Mouse (Mus musculus): ENCODE data around the gene Cdsn.

Cdsn gene

DNA sequence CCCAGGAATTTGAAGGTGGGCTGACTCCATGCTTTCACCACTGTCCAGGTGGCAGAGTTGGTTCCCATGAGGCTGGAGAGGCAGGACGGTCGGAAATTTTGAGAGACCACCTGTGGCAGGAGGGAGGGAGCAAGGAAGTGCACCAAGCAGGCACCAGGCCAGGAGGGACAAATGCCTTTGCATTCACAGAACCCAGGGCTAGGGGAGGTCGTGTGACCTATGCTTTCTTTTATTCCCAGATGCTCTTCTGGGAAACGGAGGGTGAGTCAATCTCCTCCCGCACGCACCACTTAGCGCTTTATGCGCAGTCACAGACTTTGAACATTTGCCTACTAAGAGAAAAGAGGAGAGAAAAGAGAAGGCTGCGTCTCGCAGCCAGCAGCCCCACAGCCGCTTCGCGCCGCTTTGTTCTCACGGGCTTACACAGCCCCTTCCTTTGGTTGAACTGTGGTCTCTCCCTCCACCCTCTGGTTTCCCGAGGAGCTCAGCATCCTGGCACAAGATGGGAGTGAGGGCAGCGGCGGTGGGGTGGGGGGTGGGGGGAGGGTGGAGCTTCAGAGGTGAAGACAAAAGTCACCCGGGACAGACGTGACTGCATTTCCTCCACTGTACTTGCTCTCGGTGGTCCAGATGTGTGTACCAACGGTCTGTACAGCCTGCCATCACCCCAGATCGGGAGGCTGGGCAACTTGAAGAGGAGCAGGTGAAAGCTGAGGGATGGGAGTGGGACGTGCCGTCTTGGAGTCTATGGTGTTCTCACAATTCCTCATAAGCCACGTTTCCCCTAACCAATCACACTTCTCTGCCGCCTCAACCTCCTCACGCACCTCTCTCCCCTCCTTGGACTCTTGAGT is 17.4 kb downstream of the Cdsn start:
- no peak for DNase-seq (ENCODE audit: low spot score in 2 of 2)

DNA sequence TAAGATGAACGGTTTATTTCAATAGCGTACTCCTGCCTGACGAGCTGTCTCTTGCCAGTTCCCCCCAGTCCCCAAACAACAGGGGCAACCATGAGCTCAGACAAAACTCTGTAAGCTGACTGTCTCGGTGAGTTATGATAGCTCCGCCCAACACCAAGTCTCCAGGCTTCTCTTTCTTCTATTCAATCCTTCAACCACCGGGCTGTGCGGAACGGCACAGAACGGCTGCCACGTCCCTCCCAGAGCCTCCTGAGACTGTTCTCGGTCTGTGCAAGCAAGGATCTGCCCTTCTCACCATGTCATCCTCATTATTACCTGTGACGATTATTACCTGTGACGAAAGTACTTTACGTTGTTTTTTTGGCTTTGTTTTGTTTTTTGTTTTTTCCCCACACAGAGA is 18.9 kb downstream of the Cdsn start:
- no peak for DNase-seq (ENCODE audit: low spot score in 2 of 2)

DNA sequence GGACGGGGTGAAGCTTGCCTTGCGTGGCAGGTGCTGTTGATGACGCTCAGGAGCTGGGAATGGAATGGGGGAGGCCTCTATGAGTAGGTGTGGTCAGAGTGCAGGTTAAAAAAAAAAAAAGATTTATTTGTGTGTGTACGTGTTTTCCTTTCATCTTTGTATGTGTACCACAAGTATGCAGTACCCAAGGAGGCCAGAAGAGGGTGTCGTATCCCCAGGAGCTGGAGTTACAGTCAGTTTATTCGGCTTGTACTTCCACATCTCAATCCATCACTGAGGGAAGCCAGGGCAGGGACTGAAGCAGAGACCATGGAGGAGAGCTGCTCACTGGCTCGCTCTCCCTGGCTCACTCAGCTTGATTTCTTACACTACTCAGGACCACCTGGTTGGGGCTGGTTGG is 19.5 kb downstream of the Cdsn start:
- no peak for DNase-seq (ENCODE audit: low spot score in 2 of 2)

DNA sequence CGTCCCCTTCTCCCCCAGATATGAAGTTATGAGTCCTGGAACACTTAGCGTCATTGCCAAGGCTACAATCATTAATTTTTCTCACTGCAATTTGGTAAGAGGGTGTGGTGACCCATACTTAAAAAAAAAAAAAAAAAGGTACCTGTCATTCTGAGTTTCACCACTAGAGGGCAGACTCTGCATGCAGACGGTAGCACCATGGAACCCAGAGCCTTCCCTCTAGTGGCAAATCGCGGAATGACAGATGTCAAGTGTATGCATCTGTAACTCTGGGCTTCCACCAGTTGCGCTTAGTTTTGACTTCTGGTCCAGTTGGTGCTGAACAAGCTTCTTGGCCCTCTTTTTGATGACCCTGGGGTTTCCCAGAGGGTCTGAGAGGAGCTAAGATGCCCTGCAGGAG is 26.3 kb downstream of the Cdsn start:
- DNase-seq (ENCODE audit: low spot score in 2 of 2) = peak; percentile 82 to 83

DNA sequence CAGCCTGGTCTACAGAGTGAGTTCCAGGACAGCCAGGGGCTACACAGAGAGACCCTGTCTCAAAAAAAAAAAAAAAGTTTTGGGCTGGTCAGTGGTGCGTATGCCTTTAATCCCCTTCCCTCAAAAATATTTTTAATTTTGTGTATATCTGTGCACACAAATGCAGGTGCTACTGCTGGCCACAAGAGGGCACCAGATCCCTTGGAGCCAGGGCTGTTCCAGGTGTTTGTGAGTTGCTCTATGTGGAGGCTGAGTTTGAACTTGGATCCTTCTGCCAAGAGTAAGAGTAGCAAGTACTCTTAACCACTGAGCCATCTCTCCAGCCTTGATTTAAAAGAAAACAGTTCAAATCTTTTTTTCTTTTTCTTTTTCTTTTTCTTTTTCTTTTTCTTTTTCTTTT is 31.0 kb downstream of the Cdsn start:
- no peak for DNase-seq (ENCODE audit: low spot score in 2 of 2)

DNA sequence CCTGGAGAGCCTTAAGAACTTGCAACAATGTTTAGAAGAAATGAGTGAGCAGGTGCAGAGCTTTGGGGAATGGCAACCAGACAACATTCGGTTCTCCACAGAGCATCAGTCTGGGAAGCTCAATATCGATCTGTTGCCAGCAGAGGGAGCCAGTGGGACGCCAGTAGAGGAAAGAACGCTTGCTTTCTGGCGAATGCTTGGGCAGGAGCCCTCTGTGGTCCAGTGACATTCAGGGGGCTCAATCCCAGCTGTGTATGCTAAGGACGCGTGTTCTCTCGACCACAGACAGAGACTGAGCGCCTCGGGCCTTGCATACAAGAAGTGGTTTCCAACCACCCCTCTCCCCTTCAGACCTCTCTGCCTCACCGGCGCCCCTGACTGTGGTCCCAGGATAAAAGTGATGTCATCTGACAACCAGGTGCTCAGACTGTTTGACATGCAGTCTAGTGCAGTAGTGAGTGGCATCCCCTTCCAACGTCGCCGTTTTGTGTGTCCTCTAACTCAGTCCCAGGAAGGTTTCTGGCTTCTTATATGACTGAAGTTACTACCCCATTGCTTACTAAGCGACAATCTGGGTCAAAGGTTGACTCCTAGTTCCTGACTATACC is 32.5 kb downstream of the Cdsn start:
- peak; percentile 91 to 92 for DNase-seq (ENCODE audit: low spot score in 2 of 2)

DNA sequence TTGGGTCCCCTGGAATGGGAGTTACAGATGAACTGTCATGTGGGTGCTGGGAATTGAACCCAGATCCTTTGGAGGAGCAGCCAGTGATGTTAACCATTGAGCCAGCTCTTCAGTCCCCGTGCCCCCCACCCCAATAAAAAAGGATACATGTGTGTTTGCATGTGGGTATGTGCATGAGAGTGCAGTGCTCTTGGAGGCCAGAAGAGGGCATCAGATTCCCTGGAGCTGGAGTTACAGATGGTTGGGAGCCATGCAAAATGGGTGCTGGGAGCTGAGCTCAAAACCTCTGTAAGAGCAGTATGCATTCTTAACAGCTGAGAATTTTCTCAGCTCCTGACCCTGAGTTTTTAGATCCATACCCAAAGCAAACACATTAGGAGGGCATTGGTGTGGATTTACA is 35.4 kb downstream of the Cdsn start:
- no peak for DNase-seq (ENCODE audit: low spot score in 2 of 2)

DNA sequence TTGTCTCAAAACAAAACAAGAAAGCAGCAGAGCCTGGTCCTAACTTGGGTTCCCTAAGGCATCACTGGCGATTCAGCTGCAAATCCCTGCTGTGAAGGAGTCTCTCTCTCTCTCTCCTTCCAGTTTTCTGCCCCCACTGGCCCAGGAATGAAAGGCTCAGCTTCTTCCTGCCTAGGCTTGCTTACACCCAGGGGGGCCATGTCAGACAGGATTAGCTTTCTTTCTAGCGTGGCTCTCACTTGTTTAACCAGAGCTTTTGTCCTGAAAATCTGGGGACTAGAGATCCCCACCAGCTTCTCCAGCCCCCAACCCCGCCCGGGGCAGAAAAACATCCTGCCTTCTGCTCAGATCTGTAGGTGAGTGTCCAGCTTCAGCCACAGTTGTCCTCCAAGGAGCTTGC is 36.5 kb downstream of the Cdsn start:
- no peak for DNase-seq (ENCODE audit: low spot score in 2 of 2)

DNA sequence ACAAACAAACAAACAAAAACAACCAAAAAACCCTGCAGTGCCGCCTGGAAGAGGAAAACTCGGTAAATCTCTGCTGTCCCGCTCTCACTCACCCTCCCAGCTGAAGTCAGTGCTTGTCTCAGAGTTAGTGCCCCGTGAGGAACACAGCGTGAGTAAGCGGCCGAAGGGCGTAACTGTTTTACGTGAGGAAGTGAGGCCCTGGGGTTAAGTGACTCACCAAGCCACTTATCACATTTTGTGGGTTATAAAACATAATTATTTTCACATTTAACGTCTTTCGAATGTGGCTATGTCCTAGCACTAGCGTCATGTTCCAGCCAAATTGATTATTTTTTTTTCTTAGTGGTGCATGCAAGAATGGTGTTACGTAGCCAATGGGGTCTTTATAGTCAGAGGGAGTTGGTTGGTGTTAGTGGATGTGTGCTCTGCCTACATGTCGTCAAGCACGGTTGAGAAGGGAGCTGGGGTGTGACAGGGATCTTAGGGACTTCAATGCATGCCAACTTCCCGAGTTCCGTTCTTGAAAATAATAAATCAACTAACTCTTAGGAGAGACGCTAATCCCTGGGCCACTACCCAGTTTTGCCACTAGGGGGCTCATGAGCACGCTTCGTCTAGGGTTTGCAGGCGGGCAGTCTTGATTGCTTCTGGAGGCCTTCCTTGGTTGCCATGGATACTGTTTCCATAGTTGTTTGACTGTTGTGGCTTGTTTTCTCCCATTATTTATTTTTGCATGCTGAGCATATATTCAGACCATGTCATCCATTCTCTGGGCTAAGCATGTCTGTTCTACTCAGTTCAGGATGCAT is 38.7 kb downstream of the Cdsn start:
- peak; percentile 82 to 90 for DNase-seq (ENCODE audit: low spot score in 2 of 2)

DNA sequence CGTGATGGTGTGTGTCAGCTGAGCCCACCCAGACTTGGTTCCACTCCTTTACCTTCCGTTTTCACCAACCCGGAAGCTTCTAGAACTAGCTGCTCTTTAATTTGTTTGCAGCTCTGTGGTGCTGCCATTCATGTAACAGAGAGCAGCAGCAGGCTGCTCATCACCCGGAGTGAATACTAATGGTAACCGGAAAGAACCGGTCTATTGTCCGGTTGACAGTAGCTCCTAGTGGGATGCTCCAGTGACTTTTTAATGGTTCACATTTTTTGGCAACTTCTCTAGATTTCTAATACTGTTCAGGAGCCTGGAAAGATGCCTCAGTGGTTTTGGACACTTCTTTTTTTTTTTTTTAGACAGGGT is 39.3 kb downstream of the Cdsn start:
- no peak for DNase-seq (ENCODE audit: low spot score in 2 of 2)

DNA sequence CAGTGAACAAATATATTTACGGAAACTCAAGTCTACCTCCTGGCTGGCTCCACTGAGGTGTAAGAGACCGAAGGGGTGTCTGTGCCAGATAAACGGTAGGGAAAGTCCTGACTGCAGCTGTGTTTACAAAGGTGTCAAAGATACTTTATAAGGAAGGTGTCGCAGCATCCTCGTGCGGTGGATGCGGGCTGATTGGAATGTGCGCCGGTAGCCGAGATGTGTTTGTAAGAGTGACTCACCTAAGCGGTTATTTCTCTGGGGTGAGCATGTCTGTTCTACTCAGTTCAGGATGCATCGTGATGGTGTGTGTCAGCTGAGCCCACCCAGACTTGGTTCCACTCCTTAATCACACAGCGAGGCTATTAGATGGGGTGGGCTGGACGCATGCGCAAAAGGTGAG is 39.8 kb downstream of the Cdsn start:
- peak; percentile 16 to 26 for DNase-seq (ENCODE audit: low spot score in 2 of 2)

DNA sequence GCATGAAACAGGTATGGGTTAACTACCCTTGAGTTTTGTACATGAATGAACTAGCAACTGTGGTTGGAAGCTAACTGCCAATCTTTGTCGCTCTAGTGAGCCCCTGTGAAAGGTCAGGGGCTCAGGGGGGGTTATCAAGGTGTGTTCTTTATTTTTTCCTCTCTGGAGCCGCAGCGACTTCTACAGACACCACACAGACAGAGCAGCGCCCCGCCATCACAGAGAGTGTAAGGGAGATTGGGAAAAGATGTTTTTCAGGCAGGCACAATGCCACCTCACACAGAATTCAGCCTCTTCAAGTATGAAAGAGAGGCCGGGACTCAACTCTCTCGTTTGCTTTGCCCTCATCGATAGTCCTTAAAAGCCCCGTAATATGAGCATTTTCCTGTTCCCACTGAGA is 40.2 kb downstream of the Cdsn start:
- DNase-seq (ENCODE audit: low spot score in 2 of 2) = no peak

DNA sequence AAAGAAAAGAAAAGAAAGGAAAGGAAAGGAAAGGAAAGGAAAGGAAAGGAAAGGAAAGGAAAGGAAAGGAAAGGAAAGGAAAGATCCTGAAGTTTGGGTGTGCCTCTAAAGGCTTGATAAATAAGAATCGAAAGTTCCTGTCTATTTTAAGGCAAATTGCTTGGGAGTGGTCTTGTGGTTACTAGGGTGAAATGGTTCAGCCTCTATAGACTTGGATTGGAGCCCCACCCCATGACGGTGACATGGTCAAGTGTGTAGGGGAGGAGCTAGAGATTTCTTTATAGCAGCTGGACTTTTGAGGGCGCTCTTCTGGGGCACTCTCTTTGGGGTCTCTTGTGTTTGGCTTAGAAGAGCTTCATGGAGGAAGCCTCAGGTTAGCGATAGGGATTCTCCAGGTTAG is 41.9 kb downstream of the Cdsn start:
- no peak for DNase-seq (ENCODE audit: low spot score in 2 of 2)

DNA sequence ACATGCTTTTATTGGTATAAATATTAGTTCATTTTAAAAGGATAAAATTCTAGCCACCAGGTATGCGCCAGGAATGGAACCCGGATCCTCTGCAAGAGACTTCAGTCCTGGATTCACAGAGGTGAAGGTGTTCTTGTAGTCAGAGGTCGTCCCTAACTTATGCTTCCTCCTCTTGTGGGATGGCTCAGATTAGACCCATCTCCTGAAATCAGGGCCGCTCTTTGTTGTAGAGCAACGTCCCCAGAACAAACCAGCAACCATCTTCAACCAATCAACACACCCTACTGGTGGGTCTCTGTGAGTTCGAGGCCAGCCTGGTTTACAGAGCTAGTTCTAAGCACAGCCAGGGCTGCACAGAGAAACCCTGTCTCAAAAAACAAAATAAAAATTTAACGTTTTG is 42.5 kb downstream of the Cdsn start:
- no peak for DNase-seq (ENCODE audit: low spot score in 2 of 2)

DNA sequence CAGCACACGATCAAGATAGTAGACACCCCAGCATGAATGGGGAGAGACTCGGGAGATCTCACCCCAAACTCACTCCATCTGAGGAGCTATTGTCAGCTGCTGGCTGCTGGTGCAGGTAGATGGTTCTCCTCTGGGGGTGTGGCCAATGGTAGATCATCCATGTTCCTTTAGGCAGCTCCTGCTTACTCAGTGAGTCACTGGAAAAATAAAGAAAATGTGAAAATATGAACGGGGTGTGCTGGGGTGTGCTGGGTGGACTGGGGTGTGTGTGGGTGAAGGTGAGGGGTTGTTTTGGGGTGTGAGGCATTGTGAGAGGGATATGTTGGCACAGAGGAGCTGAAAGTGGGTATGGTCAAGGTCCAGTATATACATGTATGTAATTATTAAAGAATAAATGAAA is 45.5 kb downstream of the Cdsn start:
- DNase-seq (ENCODE audit: low spot score in 2 of 2) = no peak

DNA sequence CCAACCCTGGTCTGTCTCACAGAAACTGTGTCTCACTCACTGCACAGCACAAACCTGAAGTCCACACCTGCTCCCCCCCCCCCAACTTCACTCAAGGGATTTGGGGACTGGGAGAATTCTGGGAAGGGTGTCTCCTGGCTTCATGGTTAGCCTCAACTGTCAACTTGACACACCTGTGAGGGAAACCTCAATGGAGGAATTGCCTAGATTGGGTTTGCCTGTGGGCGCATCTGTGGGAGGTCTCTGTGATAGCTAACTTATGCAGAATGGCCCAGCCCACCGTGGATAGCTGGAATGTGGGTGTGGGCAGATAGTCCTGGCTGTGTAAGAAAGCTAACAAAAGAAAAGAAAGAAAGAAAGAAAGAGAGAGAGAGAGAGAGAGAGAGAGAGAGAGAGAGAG is 49.3 kb downstream of the Cdsn start, which contains the start of gene Sfta2:
Gene Sfta2 (plus strand): TSS at position 301 of the 400 bp plus-strand sequence.
- no peak for DNase-seq (ENCODE audit: low spot score in 2 of 2)

DNA sequence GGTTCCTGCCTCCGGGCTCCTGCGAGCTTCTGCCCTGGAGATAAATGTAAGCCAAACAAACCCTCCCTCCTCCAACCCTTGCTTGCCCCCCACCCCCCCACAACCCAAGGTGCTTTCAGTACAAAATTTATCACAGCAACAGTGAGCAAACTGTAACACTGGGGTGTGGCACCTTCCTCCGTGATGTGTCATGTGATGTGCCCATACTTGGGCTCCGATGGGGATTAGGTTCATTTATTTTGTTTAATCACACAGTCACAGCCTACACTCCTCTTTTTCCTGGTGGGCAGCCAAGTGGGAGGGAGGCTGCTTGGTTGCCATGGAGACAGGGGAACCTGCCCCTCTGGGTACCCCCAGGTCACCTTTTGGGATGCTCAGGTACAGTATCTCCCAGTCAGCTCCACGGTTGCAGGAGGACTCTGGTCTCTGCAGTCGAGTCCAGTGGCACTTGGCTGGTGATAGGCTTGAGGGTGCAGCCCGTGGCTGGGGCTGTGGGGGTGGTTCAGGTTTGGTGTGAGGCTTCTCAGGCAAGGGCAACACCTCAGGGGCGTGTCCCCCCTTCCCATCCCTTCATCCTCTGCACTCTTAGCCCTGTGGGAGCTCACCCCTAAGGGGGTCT is 49.9 kb downstream of the Cdsn start:
- DNase-seq (ENCODE audit: low spot score in 2 of 2) = no peak
